Mouse (Mus musculus) CD8-positive naive resting alpha-beta T cell, adult 2 months (primary cell): ENCODE results near the gene Rpl9-ps6.
A peak's percentile ranks its signal among the peaks of the same experiment; 100 is the strongest.

Experiments used
- DNase-seq, 2 experiments: peaks; one replicate each; pipeline ENCODE4 v3.0.0; 2022; ENCODE audit warnings: low read depth in 2 of 2, low spot score in 2 of 2

Gene Rpl9-ps6

DNA sequence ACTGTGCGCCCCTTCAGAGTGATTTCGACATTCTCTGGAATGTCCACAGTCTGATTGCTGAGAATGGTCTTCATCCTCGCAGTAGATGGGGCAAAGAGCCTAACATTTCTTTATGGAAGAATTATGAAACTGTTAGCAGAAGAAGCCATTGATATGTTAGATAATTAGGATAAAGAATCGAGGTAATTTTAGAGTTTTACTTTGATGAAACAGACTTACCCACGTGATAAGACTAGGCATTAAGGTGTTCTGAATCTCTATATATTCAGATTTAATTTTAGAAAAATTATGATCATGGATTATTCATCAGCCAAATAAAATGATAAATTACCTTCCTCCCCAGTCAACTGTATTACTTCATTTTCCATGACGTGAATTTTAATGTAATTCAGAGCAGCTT lies at the start of gene Rpl9-ps6:
TSS of gene Rpl9-ps6 (minus strand) at position 101 of the 400 bp plus-strand sequence.
- DNase-seq: no peak

DNA sequence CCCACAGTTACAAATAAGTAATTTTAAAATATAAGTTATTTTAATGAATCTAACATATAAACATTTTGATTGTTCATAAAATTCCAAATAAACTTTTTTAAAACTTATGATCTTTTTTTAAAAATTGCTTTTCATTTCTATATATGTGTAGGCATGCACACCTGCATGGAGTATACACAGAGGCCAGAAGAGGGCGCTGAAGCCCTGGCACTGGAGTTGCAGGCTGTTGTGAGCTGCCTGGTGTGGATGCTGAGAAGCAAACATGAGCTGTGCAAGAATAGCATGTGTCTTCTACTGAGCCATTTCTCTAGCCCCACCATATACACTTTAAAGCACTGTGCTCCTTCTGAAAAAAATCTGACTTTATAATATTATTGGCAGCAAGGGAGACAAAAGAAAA lies 46.1 kb upstream of the Rpl9-ps6 start:
- DNase-seq: no peak

DNA sequence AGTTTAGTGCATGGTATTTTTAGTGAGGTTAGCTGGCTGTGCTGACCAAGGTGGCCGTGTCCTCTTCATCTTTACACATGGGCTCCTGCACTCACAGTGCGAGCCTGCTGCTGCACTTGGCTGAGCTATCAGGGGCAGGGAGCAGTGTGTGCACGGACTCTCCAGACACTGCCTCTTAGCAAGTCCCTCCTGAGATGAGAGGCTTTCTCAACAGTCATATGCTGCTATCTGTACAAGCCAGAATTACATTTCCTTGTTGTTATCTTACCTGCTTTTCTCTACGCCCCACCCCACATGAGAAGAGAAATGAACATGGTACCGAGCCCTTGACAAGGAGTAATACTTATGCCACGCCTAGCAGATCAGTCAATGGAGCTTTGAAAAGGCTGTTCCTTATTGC lies 44.6 kb upstream of the Rpl9-ps6 start:
- DNase-seq: no peak

DNA sequence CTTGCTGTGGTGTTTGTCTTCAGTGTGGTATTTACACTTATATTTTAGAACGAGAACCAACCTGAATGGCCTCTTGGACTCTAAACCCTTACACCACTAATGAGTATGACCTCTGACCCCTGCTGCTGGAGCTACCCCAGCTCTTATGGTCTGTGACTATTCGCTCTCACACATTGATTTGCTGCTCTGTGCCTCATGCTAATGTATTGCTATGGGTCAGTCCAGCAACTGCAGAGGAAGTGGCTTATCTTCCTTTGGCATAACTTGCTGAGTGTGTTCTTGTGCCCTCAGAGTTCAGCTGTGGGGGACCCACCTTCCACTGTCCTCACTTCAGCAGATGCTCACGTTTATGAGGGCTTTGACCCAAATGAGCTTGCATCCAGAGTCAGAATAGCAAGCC lies 43.9 kb upstream of the Rpl9-ps6 start:
- no peak for DNase-seq

DNA sequence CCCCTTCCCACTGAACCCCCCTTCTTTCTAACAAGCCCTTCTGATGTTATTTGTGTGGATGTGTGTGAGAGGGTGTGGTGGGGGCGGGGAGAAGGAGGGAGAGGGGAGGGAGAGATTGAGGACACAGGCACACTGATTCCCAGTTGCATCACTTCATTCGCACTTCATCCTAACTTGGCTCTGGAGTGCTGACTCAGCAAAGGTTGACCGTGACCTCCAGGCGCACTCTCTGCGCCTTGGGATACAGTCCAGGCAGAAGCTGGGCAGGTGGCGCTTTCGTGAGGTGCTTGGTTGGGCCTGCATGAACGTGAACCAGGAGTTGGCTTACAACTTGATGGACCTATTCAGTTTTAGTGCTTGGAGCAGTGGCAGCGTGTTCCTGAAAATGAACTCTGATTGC lies 41.1 kb upstream of the Rpl9-ps6 start:
- no peak for DNase-seq

DNA sequence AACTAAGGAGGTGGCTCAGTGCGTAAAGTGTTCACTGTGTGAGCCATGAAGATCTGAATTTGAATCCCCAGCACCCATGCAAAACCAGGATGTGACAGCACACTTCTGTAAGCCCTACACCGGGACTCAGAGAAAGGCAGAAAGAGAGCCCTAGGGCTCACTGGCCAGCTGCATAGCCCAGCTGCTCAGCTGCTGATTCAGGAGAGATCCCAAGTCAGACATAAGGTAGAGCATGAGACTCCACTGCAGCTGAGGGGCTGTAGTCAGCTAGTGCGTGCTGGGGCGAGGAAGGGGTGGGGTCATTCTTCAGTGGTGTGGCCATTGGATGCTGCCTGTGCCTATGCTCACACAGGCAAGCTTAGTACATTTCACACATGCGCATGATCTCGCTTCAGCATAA lies 40.7 kb upstream of the Rpl9-ps6 start:
- no peak for DNase-seq

DNA sequence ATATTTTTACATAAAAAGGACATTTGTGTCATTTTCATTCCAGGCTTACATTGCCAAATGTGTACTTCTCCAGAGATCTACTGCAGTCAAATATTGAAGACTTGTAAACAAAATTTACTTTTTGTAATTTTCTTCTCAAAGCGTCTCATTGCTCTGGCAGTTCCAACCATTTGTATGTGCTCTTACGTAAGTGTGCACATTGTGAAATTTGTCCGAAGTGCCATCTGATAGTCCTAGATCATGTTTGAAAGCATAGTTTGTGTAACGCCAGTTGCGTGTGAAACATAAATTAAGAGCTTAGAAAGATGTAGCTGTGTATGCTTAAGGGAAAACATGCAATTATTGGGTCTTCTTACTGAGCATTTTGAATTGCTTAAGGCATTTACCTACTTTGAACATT lies 40.1 kb upstream of the Rpl9-ps6 start:
- no peak for DNase-seq

DNA sequence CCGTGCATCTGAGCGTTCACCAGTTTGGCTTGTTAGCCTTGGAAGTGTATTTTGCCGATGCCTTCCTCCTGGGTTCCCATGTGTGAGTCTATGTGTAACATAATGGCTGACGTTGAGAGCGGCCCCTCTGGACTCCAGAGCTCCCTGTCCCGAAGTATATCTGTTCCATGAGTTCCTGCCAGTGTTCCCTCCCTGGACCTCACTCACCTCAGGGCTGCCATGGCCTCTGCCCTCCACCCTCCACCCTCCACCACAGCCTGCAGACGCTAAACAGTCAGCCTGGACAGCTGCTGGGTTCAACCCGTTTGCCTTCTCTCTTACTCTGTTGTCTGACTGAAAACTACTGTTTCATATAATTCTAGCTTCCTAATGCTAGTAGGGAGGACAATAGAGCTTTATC lies 39.7 kb upstream of the Rpl9-ps6 start:
- no peak for DNase-seq

DNA sequence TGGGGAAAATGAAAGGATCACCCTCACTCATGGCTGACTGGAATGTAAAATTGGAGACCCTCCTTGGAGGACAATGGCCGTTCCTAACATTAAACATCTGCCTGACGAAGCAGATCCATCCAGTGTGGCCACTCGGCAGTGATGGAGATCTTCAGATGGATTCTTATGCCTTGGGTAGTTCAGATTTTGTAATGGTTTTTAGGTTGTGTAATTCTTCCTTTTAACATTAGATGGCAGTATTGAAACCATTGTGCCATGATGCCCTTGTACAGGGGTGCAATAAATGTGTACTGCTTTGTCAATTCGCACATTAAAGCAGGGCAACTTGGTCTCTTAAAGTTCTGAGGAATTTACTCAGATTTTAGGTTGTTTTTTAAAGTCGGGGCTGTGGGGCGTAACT lies 35.0 kb upstream of the Rpl9-ps6 start:
- peak in 1 of 2 experiments; percentile 22 for DNase-seq

DNA sequence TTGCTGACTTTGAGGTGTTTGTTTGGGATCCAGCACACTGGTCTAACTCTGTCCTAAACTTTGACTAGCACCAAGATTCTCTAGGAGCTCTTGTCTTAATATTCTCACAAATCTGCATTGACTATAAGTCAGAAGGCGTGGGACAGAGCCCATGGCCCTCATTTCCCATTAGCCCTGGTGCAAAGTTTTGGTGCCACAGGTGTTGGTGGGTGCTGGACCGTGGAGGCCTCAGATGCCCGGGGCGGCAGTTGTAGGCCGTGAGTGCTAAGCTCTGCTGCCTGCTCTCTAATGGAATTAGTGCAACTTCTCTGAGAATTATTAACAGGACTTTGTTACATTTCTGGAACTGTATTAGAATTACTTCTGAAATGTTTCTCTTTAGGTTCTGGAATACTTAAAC lies 31.6 kb upstream of the Rpl9-ps6 start:
- no peak for DNase-seq

DNA sequence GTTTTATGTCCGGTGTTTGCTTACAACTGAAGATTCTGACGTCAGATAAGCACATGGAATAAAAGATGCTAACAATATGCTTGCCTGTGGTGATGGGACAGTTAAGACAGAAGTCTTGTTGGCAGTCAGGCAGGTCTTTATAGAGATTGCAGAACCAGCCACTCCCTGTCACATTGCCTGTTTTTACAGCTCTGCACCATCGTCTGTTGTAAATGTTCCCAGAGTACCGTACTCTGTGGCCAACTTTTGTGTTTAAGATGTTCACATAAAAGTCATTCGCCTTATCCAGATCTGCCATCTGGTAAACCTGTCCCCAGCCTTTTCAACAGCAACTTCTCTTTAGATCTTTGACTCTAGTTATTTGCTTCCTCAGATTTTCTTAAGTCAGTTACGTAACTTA lies 31.0 kb upstream of the Rpl9-ps6 start:
- DNase-seq: no peak

DNA sequence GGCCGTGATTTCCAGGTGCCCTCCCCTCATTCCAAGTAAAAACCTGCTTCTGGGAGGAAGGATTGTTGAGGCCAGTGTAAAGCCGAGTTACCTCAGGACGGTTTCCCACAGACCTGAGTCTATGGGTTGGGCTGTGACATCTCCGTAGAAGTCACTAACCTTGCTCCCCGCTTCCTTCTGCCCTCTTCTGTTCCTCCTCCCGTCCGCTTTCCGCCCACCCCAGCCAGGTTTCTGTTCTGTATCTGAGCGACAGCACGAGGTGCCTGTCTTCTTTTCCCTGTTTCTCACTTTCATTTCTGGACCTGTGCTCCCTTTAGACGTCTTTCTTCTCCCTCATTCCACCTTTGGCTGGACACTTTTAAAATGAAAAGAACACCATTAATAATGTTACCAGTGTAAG lies 28.7 kb upstream of the Rpl9-ps6 start:
- DNase-seq: no peak

DNA sequence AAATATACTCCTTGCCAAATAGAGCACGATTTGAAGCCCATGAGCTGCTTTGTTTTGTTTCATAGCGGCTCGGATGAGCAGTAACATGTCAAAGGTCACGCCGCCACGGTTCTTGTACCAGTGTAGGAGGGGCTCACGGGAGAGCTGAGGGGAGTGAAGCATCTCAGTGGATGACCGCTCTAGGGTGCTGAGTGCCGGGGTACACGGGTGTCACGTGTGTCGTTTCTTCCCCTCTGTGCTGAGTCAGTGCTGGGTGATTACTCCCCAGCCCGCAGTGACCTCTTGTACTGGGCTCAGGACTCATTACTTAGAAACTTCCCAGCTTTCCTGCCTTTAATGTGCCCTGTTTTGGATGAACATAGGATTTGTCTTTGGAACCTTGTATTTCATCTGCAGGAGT lies 28.2 kb upstream of the Rpl9-ps6 start:
- no peak for DNase-seq

DNA sequence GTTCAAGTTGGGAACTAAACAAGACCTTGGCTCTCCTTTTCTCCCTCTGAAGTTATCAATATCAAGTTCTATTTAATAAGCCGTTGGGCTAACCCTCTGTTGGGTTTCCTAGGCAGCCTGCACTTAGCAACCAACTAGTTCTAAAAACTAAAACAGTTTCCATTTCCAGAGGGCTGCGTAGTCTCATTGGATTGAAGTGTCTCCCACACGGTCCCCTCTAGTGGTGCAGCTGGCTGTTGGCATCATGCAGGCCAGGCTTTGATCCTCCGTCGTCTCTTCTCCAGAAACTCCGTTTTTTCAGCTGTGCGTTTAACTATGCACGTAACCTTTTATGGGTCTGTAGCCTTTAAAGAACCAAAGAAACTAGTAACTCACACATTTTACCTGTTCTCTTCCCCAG lies 27.1 kb upstream of the Rpl9-ps6 start:
- no peak for DNase-seq

DNA sequence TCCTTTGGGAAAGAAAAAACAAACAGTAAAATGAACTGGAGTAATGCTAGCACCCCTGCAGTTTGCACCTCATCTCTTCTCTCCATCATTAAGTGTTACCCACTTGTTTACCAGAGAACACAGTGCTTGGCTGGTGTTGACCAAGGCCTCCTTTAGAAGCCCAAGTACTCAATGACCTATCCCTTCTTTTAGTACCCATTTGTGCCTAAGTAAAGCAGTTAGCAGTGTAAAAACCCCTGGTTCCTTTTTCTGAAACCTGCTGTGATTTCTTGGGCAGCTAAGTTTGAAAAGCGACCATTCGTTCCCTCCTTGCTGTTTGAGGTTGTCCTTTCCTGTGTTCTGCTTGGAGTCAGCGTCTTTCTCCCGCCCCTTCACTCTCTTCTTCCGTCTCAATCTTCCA lies 26.6 kb upstream of the Rpl9-ps6 start:
- DNase-seq: no peak

DNA sequence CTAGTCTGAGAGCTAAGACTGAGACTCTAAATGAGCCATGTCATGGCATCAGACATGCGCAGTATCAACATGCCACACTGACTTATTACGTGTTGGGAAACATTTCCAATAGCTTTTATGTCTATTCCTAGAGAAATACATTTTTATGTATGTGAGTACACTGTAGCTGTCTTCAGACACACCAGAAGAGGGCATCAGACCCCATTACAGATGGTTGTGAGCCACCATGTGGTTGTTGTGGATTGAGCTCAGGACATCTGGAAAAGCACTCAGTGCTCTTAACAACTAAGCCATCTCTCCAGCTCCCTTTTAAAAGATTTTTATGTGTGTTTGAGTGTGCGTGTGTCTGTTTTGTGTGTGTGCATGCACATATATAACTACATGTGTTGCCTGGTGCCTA lies 26.0 kb upstream of the Rpl9-ps6 start:
- no peak for DNase-seq

DNA sequence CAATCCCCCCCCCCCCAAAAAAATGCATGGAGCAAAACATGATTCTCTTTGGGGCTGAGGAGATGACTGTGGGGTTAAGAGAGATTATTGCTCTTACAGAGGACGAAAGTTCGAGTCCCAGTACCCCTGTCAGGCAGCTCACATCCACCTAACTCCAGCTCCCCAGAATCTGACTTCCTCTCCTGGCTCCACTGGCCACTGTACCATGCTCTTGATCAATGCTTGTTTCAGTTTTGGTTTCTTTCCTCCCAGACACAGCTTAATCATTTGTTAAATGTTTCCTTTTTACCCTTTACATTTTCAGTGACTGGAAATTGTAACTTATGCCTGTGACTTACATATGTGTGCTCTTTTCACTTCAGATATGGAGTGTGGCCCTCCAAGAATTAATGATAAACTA lies 24.6 kb upstream of the Rpl9-ps6 start:
- DNase-seq: no peak

DNA sequence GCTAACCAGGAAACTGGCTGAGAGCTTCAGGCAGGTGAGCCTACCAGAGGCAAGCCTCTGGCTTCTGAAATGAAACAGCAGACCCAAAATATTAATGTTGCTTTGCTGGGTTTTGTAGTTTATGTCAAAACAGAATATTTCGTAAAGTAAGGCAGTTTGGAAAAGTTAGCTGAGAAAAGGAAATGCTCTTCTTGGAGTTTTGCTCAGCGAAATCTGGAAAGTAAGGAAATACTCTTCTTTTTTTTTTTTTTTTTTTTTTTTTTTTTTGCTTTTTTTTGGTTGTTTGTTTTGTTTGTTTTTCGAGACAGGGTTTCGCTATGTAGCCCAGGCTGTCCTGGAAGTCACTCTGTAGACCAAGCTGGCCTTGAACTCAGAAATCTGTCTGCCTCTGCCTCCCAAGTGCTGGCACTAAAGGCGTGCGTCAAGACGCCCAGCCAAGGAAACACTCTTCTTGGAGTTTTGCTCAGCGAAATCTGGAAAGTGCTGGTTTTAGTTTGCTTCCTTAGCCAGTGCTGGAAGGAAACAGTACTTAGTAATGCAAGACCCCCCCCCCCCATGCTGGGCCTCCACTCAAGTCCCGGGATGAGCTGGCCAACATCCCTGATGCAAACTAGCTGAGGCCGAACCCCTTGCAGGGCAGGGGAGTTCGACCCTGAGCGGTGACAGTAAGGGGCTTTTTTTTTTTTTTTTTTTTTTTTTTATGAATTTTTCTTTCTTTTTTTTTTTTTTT lies 23.0 kb upstream of the Rpl9-ps6 start:
- no peak for DNase-seq

DNA sequence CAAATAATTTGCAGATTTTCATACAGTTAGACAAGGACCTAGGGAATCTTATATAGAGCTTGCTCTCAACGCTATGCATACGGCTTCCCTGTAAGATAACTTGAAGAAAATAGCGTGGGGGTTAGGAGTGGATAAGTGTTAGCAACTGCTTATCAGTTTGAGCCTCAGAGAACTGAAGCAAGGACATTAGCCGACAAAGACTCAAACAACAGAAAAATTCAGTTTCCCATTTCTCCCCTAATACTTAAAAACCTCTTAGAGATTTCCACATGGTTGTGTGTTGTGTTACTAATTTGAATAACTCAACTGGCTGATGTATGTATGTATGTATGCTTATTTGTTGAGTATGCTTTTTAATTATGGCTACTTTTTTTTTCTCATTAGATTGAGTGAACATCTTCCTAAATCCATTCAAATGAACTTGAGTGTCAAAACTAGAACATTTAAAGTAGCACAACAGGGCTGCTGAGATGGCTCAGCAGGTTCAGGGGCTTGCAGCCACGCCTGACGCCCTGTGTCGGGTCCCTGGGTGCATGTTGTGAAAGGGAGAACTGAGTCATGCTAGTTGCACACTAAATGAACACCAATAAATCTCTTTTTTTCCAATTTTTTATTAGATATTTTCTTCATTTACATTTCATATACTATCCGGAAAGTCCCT lies 21.3 kb upstream of the Rpl9-ps6 start:
- no peak for DNase-seq

DNA sequence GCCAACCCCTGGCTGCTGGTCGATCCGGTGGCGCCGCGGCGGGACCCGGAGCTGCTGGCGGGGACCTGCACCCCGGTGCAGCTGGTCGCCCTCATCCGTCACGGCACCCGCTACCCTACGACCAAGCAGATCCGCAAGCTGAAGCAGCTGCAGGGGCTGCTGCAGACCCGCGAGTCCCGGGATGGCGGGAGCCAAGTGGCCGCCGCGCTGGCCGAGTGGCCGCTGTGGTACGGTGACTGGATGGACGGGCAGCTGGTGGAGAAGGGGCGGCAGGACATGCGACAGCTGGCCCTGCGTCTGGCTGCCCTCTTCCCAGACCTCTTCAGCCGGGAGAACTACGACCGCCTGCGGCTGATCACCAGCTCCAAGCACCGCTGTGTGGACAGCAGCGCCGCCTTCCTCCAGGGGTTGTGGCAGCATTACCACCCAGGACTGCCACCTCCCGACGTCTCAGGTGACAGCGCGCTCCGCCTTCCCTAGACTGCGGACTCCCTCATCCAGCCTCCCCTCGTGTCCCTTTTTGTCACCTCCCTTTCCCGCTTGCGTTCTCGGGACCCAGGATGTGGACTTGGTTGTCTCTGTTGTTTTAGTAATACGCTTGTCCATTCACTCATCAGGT lies 19.8 kb upstream of the Rpl9-ps6 start:
- DNase-seq: peak; percentile 36 to 41

DNA sequence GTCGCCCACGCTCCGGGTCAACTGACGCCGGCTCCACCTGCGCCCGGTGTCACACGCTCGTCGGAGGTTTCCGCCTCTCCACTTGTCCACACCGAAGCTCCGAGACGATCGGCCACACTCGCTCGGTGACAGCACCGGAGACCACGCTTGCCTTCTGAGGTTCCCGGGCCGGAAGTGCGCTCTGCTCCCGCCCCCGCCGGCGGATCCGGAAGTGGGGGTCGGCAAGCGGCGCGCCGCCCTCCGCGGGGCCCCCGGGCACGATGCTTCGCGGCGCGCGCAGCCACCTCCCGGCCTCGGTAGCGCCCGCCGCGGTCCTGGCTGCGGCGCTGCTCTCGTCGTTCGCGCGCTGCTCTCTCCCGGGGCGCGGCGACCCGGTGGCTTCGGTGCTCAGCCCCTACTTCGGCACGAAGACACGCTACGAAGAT lies 19.3 kb upstream of the Rpl9-ps6 start, which contains the start of gene Minpp1:
TSS of gene Minpp1 (plus strand) at position 89 of the 425 bp plus-strand sequence.
- DNase-seq: peak; percentile 82 to 86

DNA sequence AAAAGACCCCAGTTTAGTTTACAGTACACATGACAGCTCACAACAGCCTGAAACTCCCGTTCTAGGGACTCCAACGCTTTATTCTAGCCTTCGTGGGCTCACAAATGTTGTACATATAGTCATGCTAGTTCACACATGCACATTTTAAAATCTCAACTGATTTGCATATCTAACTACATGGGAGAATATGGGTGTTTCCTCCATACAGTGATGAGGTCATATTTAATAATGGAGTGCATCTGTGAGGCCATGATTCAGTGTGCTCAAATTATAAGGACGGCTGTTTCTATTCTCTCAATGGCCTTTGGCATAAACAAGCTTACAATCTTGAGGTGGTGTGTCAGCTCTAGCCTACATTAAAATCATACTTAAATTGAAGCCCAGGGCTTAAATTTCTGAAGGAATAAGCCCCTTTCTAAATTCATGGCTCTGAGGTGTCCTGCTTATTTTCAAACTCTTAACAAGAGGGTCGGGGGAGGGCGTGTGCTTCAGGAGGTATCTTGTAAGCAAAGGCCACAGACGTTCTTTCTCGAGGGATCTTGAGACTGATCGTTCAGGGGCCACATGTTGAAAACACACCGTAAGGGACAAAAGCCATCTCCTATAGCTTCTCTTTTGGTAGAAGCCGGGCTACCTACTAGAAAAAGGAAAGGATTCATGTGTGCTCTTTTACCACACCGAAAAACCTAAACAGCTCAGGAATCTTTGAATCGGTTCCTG lies 18.7 kb upstream of the Rpl9-ps6 start:
- no peak for DNase-seq
